Mouse (Mus musculus) intestine, embryonic 14.5 days (tissue): ENCODE data around the gene Pgls. TPM values are rescaled to one million over a fixed set of nuclear protein-coding genes. Genes with fewer than 3 reads are reported as not detected.

Experiments used
- ATAC-seq: fragments of 200-750 bp; cut with Nextera tagmentation; replicated peaks from 2 replicates; pipeline ENCODE4 v1.8.0; 2017; ENCODE audit warnings: low read depth, moderate number of reproducible peaks, moderate TSS enrichment, moderate library complexity; ENCODE audit not compliant: low FRiP score, low TSS enrichment
- DNase-seq: peaks from one replicate; pipeline ENCODE4 v3.0.0-alpha.2; 2018; ENCODE audit warnings: low spot score
- H3K27ac ChIP-seq: fragments of 300-500 bp; sonication (generic); 2 replicates; pipeline ENCODE4 v1.5.1; 2014; ENCODE audit warnings: low read depth, mild to moderate bottlenecking, control low read depth
- H3K27me3 ChIP-seq: fragments of 300-500 bp; sonication (generic); replicated peaks from 2 replicates; pipeline ENCODE4 v1.6.1; 2014; ENCODE audit warnings: low read length, control low read depth; ENCODE audit not compliant: control insufficient read depth, insufficient read depth
- H3K36me3 ChIP-seq: fragments of 300-500 bp; sonication (generic); 2 replicates; pipeline ENCODE4 v1.6.1; 2014; ENCODE audit warnings: low read length, control low read depth; ENCODE audit not compliant: control insufficient read depth, insufficient read depth
- H3K4me1 ChIP-seq: fragments of 300-500 bp; sonication (generic); replicated peaks from 2 replicates; pipeline ENCODE4 v1.6.1; 2014; ENCODE audit warnings: low read length, control low read depth, mixed read lengths; ENCODE audit not compliant: control insufficient read depth, insufficient read depth
- H3K4me2 ChIP-seq: fragments of 300-500 bp; sonication (generic); 2 replicates; pipeline ENCODE4 v1.6.1; 2014; ENCODE audit warnings: low read length
- H3K4me3 ChIP-seq: fragments of 300-500 bp; sonication (generic); 2 replicates; pipeline ENCODE4 v1.5.1; 2014; ENCODE audit warnings: low read depth, low read length, control low read depth, mixed read lengths
- H3K9ac ChIP-seq: fragments of 300-500 bp; sonication (generic); 2 replicates; pipeline ENCODE4 v1.6.1; 2014; ENCODE audit warnings: mild to moderate bottlenecking, low read length
- H3K9me3 ChIP-seq: fragments of 300-500 bp; sonication (generic); 2 replicates; pipeline ENCODE4 v1.6.1; 2016; ENCODE audit warnings: low read length, control low read depth; ENCODE audit not compliant: control insufficient read depth
- WGBS: fragments of 180-500 bp; shearing (Covaris S2); extraction: QIAGEN DNeasy Blood & Tissue Kit; methylation state at CpG from one replicate; pipeline ENCODE4 v1.1.7; 2014; 5-methylcytosine and 5-hydroxymethylcytosine counted together
- polyA plus RNA-seq: library from polyadenylated mRNA; unstranded; fragments of >200 nt; fragmentation: Nextera tagmentation; extraction: Ambion mirVana; gene quantifications from 2 replicates; pipeline ENCODE4 v1.2.1, GENCODE M21; 2014

The Pgls gene
- polyA plus RNA-seq: 273 and 286 TPM in 2 replicates

GRCm38 (mm10) chr8:71591471-71592373 is at the start of gene Pgls:
Gene Pgls (plus strand): TSS chr8:71592176.
- DNase-seq (peak; percentile 93), ATAC-seq (peak; percentile 91)
- under 1% methylated on average over 71 of the region's 71 CpGs for WGBS
- peak within 1 kb of the TSS; percentile 93 for H3K27ac ChIP-seq
- no peaks in the 10 kb centered on the region; the same call in 1 of the 2 replicates for H3K36me3 ChIP-seq
- peak within 1 kb of the TSS; percentile 72 for H3K4me3 ChIP-seq
- peak within 1 kb of the TSS; percentile 97 for H3K4me2 ChIP-seq
- peaks cover 14% of the 10 kb centered on the region for H3K4me1 ChIP-seq
- H3K9ac ChIP-seq: peak within 1 kb of the TSS; percentile 88
- H3K27me3 ChIP-seq: no peaks in the 10 kb centered on the region
- no peaks in the 10 kb centered on the region for H3K9me3 ChIP-seq

GRCm38 (mm10) chr8:71542632-71543343 is 49.2 kb upstream of the Pgls start, which contains the start of gene Mvb12a:
Gene Mvb12a (plus strand): TSS chr8:71542922.
- peak within 1 kb of the TSS; percentile 75 for H3K4me2 ChIP-seq
- peaks cover 10% of the 10 kb centered on the region for H3K4me1 ChIP-seq

GRCm38 (mm10) chr8:71543755-71544154 is 48.2 kb upstream of the Pgls start:
- Histone ChIP-seq H3K9me3 (no peaks in the 10 kb centered on the region), H3K4me1 (peaks cover 7% of the 10 kb centered on the region), H3K4me3 (peak overlapping the region; percentile 75), H3K36me3 (peaks cover 28% of the 10 kb centered on the region), H3K27me3 (no peaks in the 10 kb centered on the region), H3K9ac (no peak overlapping the region), H3K4me2 (peak overlapping the region; percentile 75), H3K27ac (no peak overlapping the region)
- ATAC-seq (no peak), DNase-seq (no peak)
- 88% methylated on average over 9 of the region's 9 CpGs for WGBS

More at GRCm38 (mm10) chr8:71542632-71543343, 49.2 kb upstream of the Pgls start, which contains the start of gene Mvb12a:
- under 1% methylated on average over 55 of the region's 55 CpGs for WGBS
- H3K9ac ChIP-seq: peak within 1 kb of the TSS; percentile 61
- H3K9me3 ChIP-seq: no peaks in the 10 kb centered on the region
- H3K4me3 ChIP-seq: peak within 1 kb of the TSS; percentile 75
- peak; percentile 94 for ATAC-seq
- H3K36me3 ChIP-seq: peaks cover 20% of the 10 kb centered on the region
- DNase-seq: peak; percentile 92
- 0 out of 2 replicates have a peak within 1 kb of the TSS, but pooled peaks have one; percentile 7 for H3K27ac ChIP-seq
- H3K27me3 ChIP-seq: no peaks in the 10 kb centered on the region

- H3K27me3 ChIP-seq: no peaks in the 10 kb centered on the region
- peaks cover 29% of the 10 kb centered on the region for H3K36me3 ChIP-seq
- H3K4me2 ChIP-seq: no peak overlapping the region
- no peak overlapping the region for H3K9ac ChIP-seq
- no peak overlapping the region for H3K4me3 ChIP-seq
- H3K27ac ChIP-seq: no peak overlapping the region
- peaks cover 7% of the 10 kb centered on the region for H3K4me1 ChIP-seq
- DNase-seq (no peak), ATAC-seq (no peak)
- no peaks in the 10 kb centered on the region for H3K9me3 ChIP-seq
- WGBS: 91% methylated on average over 11 of the region's 11 CpGs
These were observed 46.9 kb upstream of the Pgls start for GRCm38 (mm10) chr8:71545053-71545452.

- Histone ChIP-seq H3K4me3 (no peak overlapping the region), H3K27ac (no peak overlapping the region), H3K4me1 (peaks cover 7% of the 10 kb centered on the region), H3K9ac (no peak overlapping the region), H3K4me2 (no peak overlapping the region), H3K27me3 (no peaks in the 10 kb centered on the region), H3K9me3 (no peaks in the 10 kb centered on the region), H3K36me3 (peaks cover 29% of the 10 kb centered on the region)
- ATAC-seq (no peak), DNase-seq (no peak)
- 84% methylated on average over 7 of the region's 7 CpGs for WGBS
These were observed 44.4 kb upstream of the Pgls start for GRCm38 (mm10) chr8:71547590-71547989.

GRCm38 (mm10) chr8:71550754-71551153 is 41.2 kb upstream of the Pgls start:
- Histone ChIP-seq H3K9me3 (no peaks in the 10 kb centered on the region), H3K4me1 (no peaks in the 10 kb centered on the region), H3K36me3 (peaks cover 22% of the 10 kb centered on the region), H3K4me3 (no peak overlapping the region), H3K27me3 (0 out of 2 replicates have a peak, but pooled peaks cover 4% of the 10 kb centered on the region), H3K9ac (no peak overlapping the region), H3K27ac (no peak overlapping the region), H3K4me2 (no peak overlapping the region)
- DNase-seq: no peak
- no peak for ATAC-seq
- 67% methylated on average over 7 of the region's 7 CpGs for WGBS

GRCm38 (mm10) chr8:71552770-71553169 is 39.2 kb upstream of the Pgls start:
- ATAC-seq (no peak), DNase-seq (no peak)
- peaks cover 9% of the 10 kb centered on the region for H3K36me3 ChIP-seq
- no peak overlapping the region for H3K4me3 ChIP-seq
- no peak overlapping the region for H3K4me2 ChIP-seq
- no peaks in the 10 kb centered on the region for H3K9me3 ChIP-seq
- peaks cover 22% of the 10 kb centered on the region for H3K27me3 ChIP-seq
- no peak overlapping the region for H3K9ac ChIP-seq
- no peak overlapping the region for H3K27ac ChIP-seq
- no peaks in the 10 kb centered on the region for H3K4me1 ChIP-seq
- WGBS: 44% methylated on average over 6 of the region's 6 CpGs

DNA sequence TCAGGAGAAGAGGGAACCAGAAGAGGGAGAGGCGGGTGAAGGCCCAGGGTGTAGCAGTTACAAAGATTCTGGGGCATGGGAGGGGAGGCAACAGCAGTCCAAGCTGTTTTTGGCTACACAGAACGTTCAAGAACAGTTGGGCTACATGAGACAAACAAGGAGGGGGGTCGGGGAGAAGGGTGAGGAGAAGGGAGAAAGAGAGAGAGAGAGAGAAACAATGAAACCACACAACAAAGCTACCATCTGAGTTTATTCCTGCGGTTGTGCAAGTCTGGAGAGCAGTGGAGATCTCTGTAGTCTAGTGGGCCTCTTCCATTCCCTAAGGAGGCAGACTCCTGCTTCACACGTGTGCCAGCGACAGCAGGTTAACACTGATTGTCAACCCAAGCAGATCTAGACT is 38.0 kb upstream of the Pgls start:
- Histone ChIP-seq H3K4me1 (no peaks in the 10 kb centered on the region; the same call in 1 of the 2 replicates), H3K36me3 (no peaks in the 10 kb centered on the region), H3K9me3 (no peaks in the 10 kb centered on the region), H3K4me2 (no peak overlapping the region), H3K9ac (no peak overlapping the region), H3K27ac (no peak overlapping the region), H3K4me3 (no peak overlapping the region), H3K27me3 (peaks cover 34% of the 10 kb centered on the region)
- no peak for DNase-seq
- 64% methylated on average over 6 of the region's 6 CpGs for WGBS
- no peak for ATAC-seq
